Comparison of ENCODE assay signal across 8 mouse cellular contexts in the genomic region with DNA sequence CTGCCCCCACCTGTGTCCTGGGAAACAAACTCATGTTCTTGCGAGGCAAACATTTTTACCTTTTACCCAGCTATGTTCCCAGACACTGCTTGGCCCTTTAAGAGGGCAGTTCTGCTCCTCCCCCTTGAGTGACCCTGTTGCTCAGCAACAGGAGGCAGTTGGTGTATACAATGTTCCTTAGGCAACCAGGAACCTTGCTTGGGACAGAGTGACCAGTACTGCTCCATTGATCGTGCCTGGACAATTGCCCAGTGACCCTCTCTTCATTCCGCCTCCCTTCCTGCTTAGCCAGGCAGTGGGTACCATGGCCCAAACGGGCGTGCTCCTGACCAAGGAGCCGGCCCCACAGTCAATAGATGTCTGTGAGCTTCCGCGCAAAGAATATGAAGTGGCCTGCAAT. TPM values are rescaled to one million over a fixed set of nuclear protein-coding genes. Genes with fewer than 3 reads are reported as not detected.
DNase-seq lines count a peak whose midpoint lies in the region; ATAC-seq and TF ChIP-seq lines count a peak whose summit lies in the region.

No protein-coding gene starts in this region.

- in situ Hi-C loops in ES-E14 (cut with MboI; ENCODE audit: low sequenced_read_pairs in 2 of 2, unreplicated experiment in 2 of 2) = loop anchor here (5.0 to 10.0 kb wide), 2 partner anchors 69 to 223 kb away; no protein-coding TSS in a partner anchor

- H3K4me3 ChIP-seq in forebrain, embryonic 13.5 days = no peak overlapping the region
- H3K4me3 ChIP-seq in forebrain, embryonic 16.5 days (replicated peaks; ENCODE audit: low read length) = no peak overlapping the region
- peak overlapping the region; percentile 28 to 51; a peak in 3 of 4 replicates for H3K4me3 ChIP-seq in ES-E14 (ENCODE audit: insufficient read depth in 1 of 2, low read depth in 1 of 2, low read length in 2 of 2, poor library complexity in 1 of 2, severe bottlenecking in 1 of 2)
- no peak overlapping the region for H3K4me3 ChIP-seq in hindbrain, embryonic 14.5 days (replicated peaks; ENCODE audit: low read length)
- H3K4me3 ChIP-seq in lung, embryonic 16.5 days (ENCODE audit: low read length) = no peak overlapping the region

- H3K9ac ChIP-seq in forebrain, embryonic 13.5 days = 0 out of 2 replicates have a peak overlapping the region, but pooled peaks have one; percentile 8
- no peak overlapping the region for H3K9ac ChIP-seq in forebrain, embryonic 16.5 days (replicated peaks; ENCODE audit: low read depth, low read length)
- H3K9ac ChIP-seq in ES-E14 (ENCODE audit: insufficient read depth, low read depth, low read length, poor library complexity, severe bottlenecking) = no peak overlapping the region
- H3K9ac ChIP-seq in hindbrain, embryonic 14.5 days = 0 out of 2 replicates have a peak overlapping the region, but pooled peaks have one; percentile 6
- H3K9ac ChIP-seq in lung, embryonic 16.5 days (ENCODE audit: low read length) = no peak overlapping the region

- ATAC-seq in forebrain, embryonic 13.5 days = no peak
- ATAC-seq in forebrain, embryonic 16.5 days = no peak
- ATAC-seq in hindbrain, embryonic 14.5 days (ENCODE audit: low FRiP score) = no peak
- ATAC-seq in lung, embryonic 16.5 days (ENCODE audit: low read depth) = 0 out of 2 replicates have a peak, but pooled peaks have one; percentile 32

- peaks cover 79% of the 10 kb centered on the region for H3K27me3 ChIP-seq in forebrain, embryonic 13.5 days
- H3K27me3 ChIP-seq in forebrain, embryonic 16.5 days (replicated peaks; ENCODE audit: control insufficient read depth, insufficient read depth, low read length) = peaks cover 27% of the 10 kb centered on the region
- peaks cover 23% of the 10 kb centered on the region for H3K27me3 ChIP-seq in hindbrain, embryonic 14.5 days (ENCODE audit: control insufficient read depth, insufficient read depth, low read length)
- H3K27me3 ChIP-seq in lung, embryonic 16.5 days (ENCODE audit: control insufficient read depth, insufficient read depth, low read depth, low read length) = peaks cover 10% of the 10 kb centered on the region

- peaks cover 12% of the 10 kb centered on the region for H3K4me1 ChIP-seq in forebrain, embryonic 13.5 days
- H3K4me1 ChIP-seq in forebrain, embryonic 16.5 days (replicated peaks; ENCODE audit: control insufficient read depth, insufficient read depth, low read length) = peaks cover 5% of the 10 kb centered on the region
- H3K4me1 ChIP-seq in ES-E14 (ENCODE audit: control insufficient read depth in 2 of 2, insufficient read depth in 2 of 2, low read length in 2 of 2, poor library complexity in 1 of 2) = peaks cover 0 to 2% of the 10 kb centered on the region in 2 experiments; a peak in 1 of 4 replicates
- no peaks in the 10 kb centered on the region for H3K4me1 ChIP-seq in hindbrain, embryonic 14.5 days (replicated peaks; ENCODE audit: control insufficient read depth, insufficient read depth, low read length)
- H3K4me1 ChIP-seq in lung, embryonic 16.5 days (replicated peaks; ENCODE audit: control insufficient read depth, insufficient read depth, low read length) = peaks cover 6% of the 10 kb centered on the region; the same call in 1 of the 2 replicates

- H3K36me3 ChIP-seq in forebrain, embryonic 13.5 days (ENCODE audit: poor library complexity, severe bottlenecking) = no peaks in the 10 kb centered on the region
- no peaks in the 10 kb centered on the region for H3K36me3 ChIP-seq in forebrain, embryonic 16.5 days (ENCODE audit: control insufficient read depth, insufficient read depth)
- no peaks in the 10 kb centered on the region for H3K36me3 ChIP-seq in ES-E14 (ENCODE audit: control insufficient read depth, insufficient read depth, low read length, poor library complexity, severe bottlenecking)
- no peaks in the 10 kb centered on the region for H3K36me3 ChIP-seq in hindbrain, embryonic 14.5 days (replicated peaks; ENCODE audit: control insufficient read depth, insufficient read depth)
- H3K36me3 ChIP-seq in lung, embryonic 16.5 days (ENCODE audit: control insufficient read depth, insufficient read depth, low read length) = no peaks in the 10 kb centered on the region

- no peaks in the 10 kb centered on the region for H3K9me3 ChIP-seq in forebrain, embryonic 13.5 days (replicated peaks)
- no peaks in the 10 kb centered on the region for H3K9me3 ChIP-seq in forebrain, embryonic 16.5 days (ENCODE audit: control insufficient read depth, low read length)
- no peaks in the 10 kb centered on the region for H3K9me3 ChIP-seq in ES-E14 (ENCODE audit: control insufficient read depth, insufficient read depth, low read depth, low read length)
- no peaks in the 10 kb centered on the region for H3K9me3 ChIP-seq in hindbrain, embryonic 14.5 days (ENCODE audit: control insufficient read depth, low read length)
- H3K9me3 ChIP-seq in lung, embryonic 16.5 days (ENCODE audit: control insufficient read depth, low read length) = no peaks in the 10 kb centered on the region

- WGBS in forebrain, embryonic 13.5 days = 53% methylated on average over 8 of the region's 8 CpGs
- 43% methylated on average over 8 of the region's 8 CpGs for WGBS in forebrain, embryonic 16.5 days
- WGBS in hindbrain, embryonic 14.5 days = 23% methylated on average over 8 of the region's 8 CpGs
- WGBS in lung, embryonic 16.5 days = 24% methylated on average over 8 of the region's 8 CpGs

- H3K27ac ChIP-seq in forebrain, embryonic 13.5 days = no peak overlapping the region
- no peak overlapping the region for H3K27ac ChIP-seq in forebrain, embryonic 16.5 days (ENCODE audit: low read length)
- H3K27ac ChIP-seq in ES-E14 (ENCODE audit: insufficient read depth, low read depth, low read length, poor library complexity, severe bottlenecking) = no peak overlapping the region
- H3K27ac ChIP-seq in hindbrain, embryonic 14.5 days = no peak overlapping the region
- no peak overlapping the region for H3K27ac ChIP-seq in lung, embryonic 16.5 days (ENCODE audit: low read length)

- DNase-seq in ES-E14 (ENCODE audit: low read depth, low spot score) = no peak
- no peak for DNase-seq in hindbrain, embryonic 14.5 days (ENCODE audit: low spot score)
- no peak for DNase-seq in thymus, postnatal 4 days
- DNase-seq in gastrocnemius, postnatal 4 days (ENCODE audit: low spot score in 2 of 2) = no peak
- no peak for DNase-seq in layer of hippocampus, adult 11-12 months (ENCODE audit: low spot score)

- no peak overlapping the region for H3K4me2 ChIP-seq in forebrain, embryonic 13.5 days
- no peak overlapping the region for H3K4me2 ChIP-seq in forebrain, embryonic 16.5 days (ENCODE audit: low read length)
- H3K4me2 ChIP-seq in hindbrain, embryonic 14.5 days (replicated peaks) = 0 out of 2 replicates have a peak overlapping the region, but pooled peaks have one; percentile 8
- no peak overlapping the region for H3K4me2 ChIP-seq in lung, embryonic 16.5 days (ENCODE audit: low read depth, low read length)

TF ChIP-seq in ES-E14, 5 proteins besides CTCF, POLR2A, EP300 and RAD21:
- TF ChIP-seq ZC3H11A (IDR thresholded peaks at IDR 0.05; ENCODE audit: borderline replicate concordance, low read depth, low read length) = no peak
- no peak for TF ChIP-seq ZNF384 (IDR thresholded peaks at IDR 0.05; ENCODE audit: low read depth, low read length)
- TF ChIP-seq CHD2 (IDR thresholded peaks at IDR 0.05; ENCODE audit: low read depth, low read length) = no peak
- no peak for TF ChIP-seq HCFC1 (IDR thresholded peaks at IDR 0.05; ENCODE audit: borderline replicate concordance, insufficient read depth, low read length)
- no peak for TF ChIP-seq MAFK (IDR thresholded peaks at IDR 0.05; ENCODE audit: insufficient read depth, low read depth, low read length)
TF ChIP-seq in ES-E14: peak in this region for 0.

RNA-seq across cellular contexts. Expression of gene Tekt4, which starts 17.0 kb away (rescaled TPM):
- 0.57 and 0.82 TPM in 2 replicates for polyA plus RNA-seq in forebrain, embryonic 13.5 days (2015; fragmentation: Nextera tagmentation; extraction: Ambion mirVana)
- 0.80 and 0.88 TPM in 2 replicates for polyA plus RNA-seq in forebrain, embryonic 16.5 days (2015; fragmentation: Nextera tagmentation; extraction: Ambion mirVana)
- 0.16 TPM in 1 of 2 replicates, not detected in the other for total RNA-seq in ES-E14 (2012; rRNA removed)
- polyA plus RNA-seq in hindbrain, embryonic 14.5 days (2014; fragmentation: Nextera tagmentation; extraction: Ambion mirVana) = 1.2 and 2.4 TPM in 2 replicates
- polyA plus RNA-seq in lung, embryonic 16.5 days (2015; fragmentation: Nextera tagmentation; extraction: Ambion mirVana) = 5.8 and 7.4 TPM in 2 replicates
- not detected for total RNA-seq in gastrocnemius, postnatal 4 days (2021)

RNA-seq across cellular contexts. Expression of gene Sstr5, which starts 25.7 kb away (rescaled TPM):
- 0.10 and 0.11 TPM in 2 replicates for polyA plus RNA-seq in forebrain, embryonic 13.5 days (2015; fragmentation: Nextera tagmentation; extraction: Ambion mirVana)
- polyA plus RNA-seq in forebrain, embryonic 16.5 days (2015; fragmentation: Nextera tagmentation; extraction: Ambion mirVana) = 0.32 and 0.44 TPM in 2 replicates
- 0.95 and 1.3 TPM in 2 replicates for total RNA-seq in ES-E14 (2012; rRNA removed)
- 0.47 and 0.76 TPM in 2 replicates for polyA plus RNA-seq in hindbrain, embryonic 14.5 days (2014; fragmentation: Nextera tagmentation; extraction: Ambion mirVana)
- 0.11 and 0.21 TPM in 2 replicates for polyA plus RNA-seq in lung, embryonic 16.5 days (2015; fragmentation: Nextera tagmentation; extraction: Ambion mirVana)
- not detected for total RNA-seq in gastrocnemius, postnatal 4 days (2021)

RNA-seq across cellular contexts. Expression of gene Cacna1h, which starts 37.8 kb away (rescaled TPM):
- polyA plus RNA-seq in forebrain, embryonic 13.5 days (2015; fragmentation: Nextera tagmentation; extraction: Ambion mirVana) = 7.9 and 9.1 TPM in 2 replicates
- 12.4 and 14.7 TPM in 2 replicates for polyA plus RNA-seq in forebrain, embryonic 16.5 days (2015; fragmentation: Nextera tagmentation; extraction: Ambion mirVana)
- total RNA-seq in ES-E14 (2012; rRNA removed) = 2.1 and 5.3 TPM in 2 replicates
- polyA plus RNA-seq in hindbrain, embryonic 14.5 days (2014; fragmentation: Nextera tagmentation; extraction: Ambion mirVana) = 10.6 and 14.1 TPM in 2 replicates
- polyA plus RNA-seq in lung, embryonic 16.5 days (2015; fragmentation: Nextera tagmentation; extraction: Ambion mirVana) = 1.5 and 2.0 TPM in 2 replicates
- total RNA-seq in gastrocnemius, postnatal 4 days (2021) = 10 to 100 TPM; 20.2 to 22.7 TPM

Comparison
In these comparisons a context has a peak if more than half of its experiments do, and no peak if none do; other contexts are left out.
1. H3K9ac ChIP-seq: peak in forebrain, embryonic 13.5 days (single experiment) and hindbrain, embryonic 14.5 days (single experiment); none in forebrain, embryonic 16.5 days (single experiment), ES-E14 (single experiment) and lung, embryonic 16.5 days (single experiment).
2. H3K4me3 ChIP-seq: peak in ES-E14 (2 of 2); none in forebrain, embryonic 13.5 days (single experiment), forebrain, embryonic 16.5 days (single experiment), hindbrain, embryonic 14.5 days (single experiment) and lung, embryonic 16.5 days (single experiment).